Mouse (Mus musculus) kidney, embryonic 14.5 days (tissue): ENCODE measurements at regions not wholly inside any gene's neighbourhood (a gene's known extent, or its start where the extent isn't known, plus 50 kb on each side); places are given as distances from the start of the nearest gene placed in this dataset.

ENCODE experiments used
- ATAC-seq: fragments of 200-750 bp; cut with Nextera tagmentation; 2 replicates; pipeline ENCODE4 v1.8.0; 2017; ENCODE audit warnings: moderate number of reproducible peaks, mild to moderate bottlenecking, moderate TSS enrichment, moderate library complexity; ENCODE audit not compliant: low FRiP score, low TSS enrichment
- H3K27ac ChIP-seq: fragments of 300-500 bp; sonication (generic); 2 replicates; pipeline ENCODE4 v1.5.1; 2014; ENCODE audit warnings: low read depth, mild to moderate bottlenecking, low read length, moderate library complexity, mixed read lengths
- H3K27me3 ChIP-seq: fragments of 300-500 bp; sonication (generic); 2 replicates; pipeline ENCODE4 v1.6.1; 2014; ENCODE audit warnings: mild to moderate bottlenecking, low read length; ENCODE audit not compliant: control insufficient read depth, insufficient read depth
- H3K36me3 ChIP-seq: fragments of 300-500 bp; sonication (generic); 2 replicates; pipeline ENCODE4 v1.6.1; 2014; ENCODE audit warnings: low read length, mixed read lengths; ENCODE audit not compliant: control insufficient read depth, insufficient read depth
- H3K4me1 ChIP-seq: fragments of 300-500 bp; sonication (generic); 2 replicates; pipeline ENCODE4 v1.6.1; 2014; ENCODE audit warnings: low read length, mixed read lengths; ENCODE audit not compliant: control insufficient read depth, insufficient read depth
- H3K4me2 ChIP-seq: fragments of 300-500 bp; sonication (generic); replicated peaks from 2 replicates; pipeline ENCODE4 v1.6.1; 2014; ENCODE audit warnings: low read depth, mild to moderate bottlenecking, low read length
- H3K4me3 ChIP-seq: fragments of 300-500 bp; sonication (generic); 2 replicates; pipeline ENCODE4 v1.5.1; 2014; ENCODE audit warnings: mild to moderate bottlenecking, low read length
- H3K9ac ChIP-seq: fragments of 300-500 bp; sonication (generic); 2 replicates; pipeline ENCODE4 v1.6.1; 2014; ENCODE audit warnings: low read depth, mild to moderate bottlenecking, low read length, moderate library complexity
- H3K9me3 ChIP-seq: fragments of 300-500 bp; sonication (generic); 2 replicates; pipeline ENCODE4 v1.6.1; 2016; ENCODE audit warnings: low read length; ENCODE audit not compliant: control insufficient read depth
- WGBS: fragments of 180-500 bp; shearing (Covaris S2); extraction: QIAGEN DNeasy Blood & Tissue Kit; methylation state at CpG from one replicate; pipeline ENCODE4 v1.1.7; 2014; 5-methylcytosine and 5-hydroxymethylcytosine counted together

- Histone ChIP-seq H3K4me2 (no peak overlapping the region), H3K9me3 (no peaks in the 10 kb centered on the region), H3K36me3 (no peaks in the 10 kb centered on the region), H3K4me3 (no peak overlapping the region), H3K4me1 (no peaks in the 10 kb centered on the region), H3K27me3 (no peaks in the 10 kb centered on the region), H3K27ac (no peak overlapping the region), H3K9ac (no peak overlapping the region)
- no peak for ATAC-seq
- WGBS = 89% methylated on average over 2 of the region's 2 CpGs
These were observed 134.6 kb downstream of the Hao1 start for GRCm38 (mm10) chr2:134419581-134419980.

DNA sequence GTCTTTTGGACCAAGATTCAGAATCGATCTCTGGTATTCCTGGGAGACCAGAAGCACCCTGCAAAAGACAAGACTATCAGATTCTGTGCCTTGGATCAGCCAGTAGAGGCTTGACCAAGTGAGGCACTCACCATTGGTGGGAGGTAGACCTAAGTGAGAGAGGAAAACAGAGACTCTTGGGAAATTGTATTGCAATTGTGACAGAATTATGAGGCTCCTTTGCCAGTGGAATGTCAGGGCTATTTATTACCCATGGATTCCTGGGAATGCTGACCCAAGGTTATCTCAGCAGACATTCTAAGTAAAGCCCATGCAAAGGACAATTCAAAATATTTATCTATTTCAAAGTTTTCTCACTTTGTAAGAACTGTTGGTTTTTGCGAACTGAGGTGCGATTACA lies 154.6 kb downstream of the Hao1 start:
- no peak overlapping the region for H3K4me2 ChIP-seq
- H3K4me1 ChIP-seq = no peaks in the 10 kb centered on the region
- peak; percentile 71 for ATAC-seq
- H3K27me3 ChIP-seq = no peaks in the 10 kb centered on the region
- whole genome bisulfite sequencing = 65% methylated on average over 3 of the region's 3 CpGs
- no peaks in the 10 kb centered on the region for H3K36me3 ChIP-seq
- H3K27ac ChIP-seq = peak overlapping the region; percentile 67; the same call in 1 of the 2 replicates
- no peak overlapping the region for H3K4me3 ChIP-seq
- no peak overlapping the region for H3K9ac ChIP-seq
- H3K9me3 ChIP-seq = no peaks in the 10 kb centered on the region

DNA sequence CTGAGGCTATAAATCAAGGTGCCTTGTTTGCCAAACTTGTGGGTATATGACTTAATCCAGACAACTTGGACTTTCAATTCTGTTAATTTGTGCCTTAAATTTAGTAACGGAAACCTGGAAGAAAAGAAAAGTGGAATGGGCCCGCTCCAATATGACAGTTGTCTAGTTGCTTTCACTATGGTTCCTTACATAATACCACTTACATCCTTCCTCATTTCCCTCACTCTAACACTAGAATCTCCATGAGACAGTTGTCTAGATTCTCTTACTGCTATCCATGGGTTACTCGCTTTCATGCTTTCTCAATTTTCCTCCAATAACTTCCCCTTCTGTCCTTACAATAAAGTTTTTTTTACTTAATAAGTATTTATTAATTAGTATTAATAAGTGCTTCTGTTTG lies 160.7 kb downstream of the Hao1 start:
- ATAC-seq = no peak
- H3K36me3 ChIP-seq = no peaks in the 10 kb centered on the region
- no peak overlapping the region for H3K27ac ChIP-seq
- H3K9me3 ChIP-seq = no peaks in the 10 kb centered on the region
- 87% methylated on average over 3 of the region's 3 CpGs for WGBS
- H3K4me3 ChIP-seq = no peak overlapping the region
- no peak overlapping the region for H3K4me2 ChIP-seq
- no peaks in the 10 kb centered on the region for H3K4me1 ChIP-seq
- no peak overlapping the region for H3K9ac ChIP-seq
- no peaks in the 10 kb centered on the region for H3K27me3 ChIP-seq

- Histone ChIP-seq H3K9me3 (no peaks in the 10 kb centered on the region), H3K4me3 (no peak overlapping the region), H3K4me1 (no peaks in the 10 kb centered on the region), H3K27me3 (no peaks in the 10 kb centered on the region), H3K9ac (no peak overlapping the region), H3K36me3 (no peaks in the 10 kb centered on the region), H3K4me2 (no peak overlapping the region), H3K27ac (no peak overlapping the region)
- ATAC-seq = no peak
- WGBS = 56% methylated on average over 2 of the region's 2 CpGs
These were observed 179.1 kb downstream of the Hao1 start for GRCm38 (mm10) chr2:134375116-134375515.

- no peaks in the 10 kb centered on the region for H3K27me3 ChIP-seq
- no peaks in the 10 kb centered on the region for H3K4me1 ChIP-seq
- H3K27ac ChIP-seq = no peak overlapping the region
- H3K9me3 ChIP-seq = no peaks in the 10 kb centered on the region
- H3K4me3 ChIP-seq = no peak overlapping the region
- H3K9ac ChIP-seq = no peak overlapping the region
- H3K36me3 ChIP-seq = no peaks in the 10 kb centered on the region
- 83% methylated on average over 8 of the region's 8 CpGs for WGBS
- no peak overlapping the region for H3K4me2 ChIP-seq
- no peak for ATAC-seq
These were observed 203.2 kb downstream of the Hao1 start for GRCm38 (mm10) chr2:134350894-134351501.

DNA sequence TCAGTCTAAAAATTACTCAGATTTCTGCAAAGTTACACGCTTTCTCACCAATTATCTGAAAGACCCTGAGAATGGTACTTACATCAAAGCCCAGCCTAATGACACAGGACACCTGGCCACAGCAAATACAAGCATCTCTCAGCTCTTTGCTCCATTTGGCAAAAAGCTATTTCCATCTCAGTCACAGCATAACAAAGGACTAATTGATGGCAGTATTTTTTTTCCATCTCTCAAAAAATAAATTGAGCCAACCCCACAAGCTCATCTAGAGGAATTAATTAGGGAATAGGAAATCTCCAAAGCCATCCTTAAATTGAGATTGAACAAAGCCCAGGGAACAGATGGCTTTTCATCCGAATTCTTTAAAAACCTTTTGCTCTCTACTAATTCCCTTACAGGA lies 203.7 kb downstream of the Hao1 start:
- Histone ChIP-seq H3K9ac (no peak overlapping the region), H3K27ac (no peak overlapping the region), H3K36me3 (no peaks in the 10 kb centered on the region), H3K27me3 (no peaks in the 10 kb centered on the region), H3K4me3 (no peak overlapping the region), H3K9me3 (no peaks in the 10 kb centered on the region), H3K4me2 (no peak overlapping the region), H3K4me1 (no peaks in the 10 kb centered on the region)
- ATAC-seq = no peak
- 63% methylated on average over 2 of the region's 2 CpGs for WGBS

- Histone ChIP-seq H3K9ac (no peak overlapping the region), H3K9me3 (no peaks in the 10 kb centered on the region), H3K4me1 (no peaks in the 10 kb centered on the region), H3K27ac (no peak overlapping the region), H3K4me3 (no peak overlapping the region), H3K36me3 (no peaks in the 10 kb centered on the region), H3K27me3 (no peaks in the 10 kb centered on the region), H3K4me2 (no peak overlapping the region)
- WGBS = 80% methylated on average over 6 of the region's 6 CpGs
- no peak for ATAC-seq
These were observed 211.5 kb downstream of the Hao1 start for GRCm38 (mm10) chr2:134342515-134343140.

- no peak overlapping the region for H3K27ac ChIP-seq
- peak; percentile 57; the same call in 1 of the 2 replicates for ATAC-seq
- no peaks in the 10 kb centered on the region for H3K27me3 ChIP-seq
- no peaks in the 10 kb centered on the region for H3K4me1 ChIP-seq
- H3K9me3 ChIP-seq = no peaks in the 10 kb centered on the region
- H3K9ac ChIP-seq = no peak overlapping the region
- no peak overlapping the region for H3K4me3 ChIP-seq
- 60% methylated on average over 3 of the region's 3 CpGs for WGBS
- H3K4me2 ChIP-seq = no peak overlapping the region
- H3K36me3 ChIP-seq = no peaks in the 10 kb centered on the region
These were observed 246.1 kb downstream of the Hao1 start for GRCm38 (mm10) chr2:134308092-134308491.

- H3K27ac ChIP-seq = no peak overlapping the region
- no peaks in the 10 kb centered on the region for H3K36me3 ChIP-seq
- no peak overlapping the region for H3K9ac ChIP-seq
- H3K4me1 ChIP-seq = no peaks in the 10 kb centered on the region
- no peaks in the 10 kb centered on the region for H3K27me3 ChIP-seq
- no peaks in the 10 kb centered on the region for H3K9me3 ChIP-seq
- H3K4me2 ChIP-seq = no peak overlapping the region
- no peak for ATAC-seq
- H3K4me3 ChIP-seq = no peak overlapping the region
- WGBS = 84% methylated on average over 2 of the region's 2 CpGs
These were observed 264.0 kb downstream of the Hao1 start for GRCm38 (mm10) chr2:134290126-134290691.
